Mouse (Mus musculus) adrenal gland, postnatal 25 days (tissue): ENCODE results near the gene Cebpa. TPM values are rescaled to one million over a fixed set of nuclear protein-coding genes. Genes with fewer than 3 reads are reported as not detected.

Source experiments
- DNase-seq: peaks from one replicate; pipeline ENCODE4 v3.0.0; 2021; ENCODE audit warnings: mixed read lengths
- total RNA-seq: library from RNA; stranded (reverse); gene quantifications from 2 replicates; pipeline ENCODE4 v1.2.3, GENCODE M21; 2021

The Cebpa gene
- total RNA-seq, 1 experiment from 2014 or later: 115 TPM

DNA sequence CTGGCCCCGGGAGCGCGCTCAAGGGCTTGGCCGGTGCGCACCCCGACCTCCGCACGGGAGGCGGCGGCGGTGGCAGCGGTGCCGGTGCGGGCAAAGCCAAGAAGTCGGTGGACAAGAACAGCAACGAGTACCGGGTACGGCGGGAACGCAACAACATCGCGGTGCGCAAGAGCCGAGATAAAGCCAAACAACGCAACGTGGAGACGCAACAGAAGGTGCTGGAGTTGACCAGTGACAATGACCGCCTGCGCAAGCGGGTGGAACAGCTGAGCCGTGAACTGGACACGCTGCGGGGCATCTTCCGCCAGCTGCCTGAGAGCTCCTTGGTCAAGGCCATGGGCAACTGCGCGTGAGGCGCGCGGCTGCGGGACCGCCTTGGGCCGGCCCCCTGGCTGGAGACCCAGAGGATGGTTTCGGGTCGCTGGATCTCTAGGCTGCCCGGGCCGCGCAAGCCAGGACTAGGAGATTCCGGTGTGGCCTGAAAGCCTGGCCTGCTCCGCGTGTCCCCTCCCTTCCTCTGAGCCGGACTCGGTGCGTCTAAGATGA, 1.1 kb downstream of the Cebpa start:
- DNase-seq: peak; percentile 36

DNA sequence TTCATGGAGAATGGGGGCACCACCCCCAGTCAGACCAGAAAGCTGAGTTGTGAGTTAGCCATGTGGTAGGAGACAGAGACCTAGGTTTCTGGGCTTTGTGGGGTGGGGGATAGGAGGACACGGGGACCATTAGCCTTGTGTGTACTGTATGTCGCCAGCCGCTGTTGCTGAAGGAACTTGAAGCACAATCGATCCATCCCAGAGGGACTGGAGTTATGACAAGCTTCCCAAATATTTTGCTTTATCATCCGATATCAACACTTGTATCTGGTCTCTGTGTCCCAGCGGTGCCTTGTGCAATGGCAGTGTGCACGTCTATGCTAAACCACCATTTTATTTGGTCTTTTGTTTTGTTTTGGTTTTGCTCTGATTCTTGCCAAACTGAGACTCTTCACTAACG, 2.1 kb downstream of the Cebpa start:
- no peak for DNase-seq

DNA sequence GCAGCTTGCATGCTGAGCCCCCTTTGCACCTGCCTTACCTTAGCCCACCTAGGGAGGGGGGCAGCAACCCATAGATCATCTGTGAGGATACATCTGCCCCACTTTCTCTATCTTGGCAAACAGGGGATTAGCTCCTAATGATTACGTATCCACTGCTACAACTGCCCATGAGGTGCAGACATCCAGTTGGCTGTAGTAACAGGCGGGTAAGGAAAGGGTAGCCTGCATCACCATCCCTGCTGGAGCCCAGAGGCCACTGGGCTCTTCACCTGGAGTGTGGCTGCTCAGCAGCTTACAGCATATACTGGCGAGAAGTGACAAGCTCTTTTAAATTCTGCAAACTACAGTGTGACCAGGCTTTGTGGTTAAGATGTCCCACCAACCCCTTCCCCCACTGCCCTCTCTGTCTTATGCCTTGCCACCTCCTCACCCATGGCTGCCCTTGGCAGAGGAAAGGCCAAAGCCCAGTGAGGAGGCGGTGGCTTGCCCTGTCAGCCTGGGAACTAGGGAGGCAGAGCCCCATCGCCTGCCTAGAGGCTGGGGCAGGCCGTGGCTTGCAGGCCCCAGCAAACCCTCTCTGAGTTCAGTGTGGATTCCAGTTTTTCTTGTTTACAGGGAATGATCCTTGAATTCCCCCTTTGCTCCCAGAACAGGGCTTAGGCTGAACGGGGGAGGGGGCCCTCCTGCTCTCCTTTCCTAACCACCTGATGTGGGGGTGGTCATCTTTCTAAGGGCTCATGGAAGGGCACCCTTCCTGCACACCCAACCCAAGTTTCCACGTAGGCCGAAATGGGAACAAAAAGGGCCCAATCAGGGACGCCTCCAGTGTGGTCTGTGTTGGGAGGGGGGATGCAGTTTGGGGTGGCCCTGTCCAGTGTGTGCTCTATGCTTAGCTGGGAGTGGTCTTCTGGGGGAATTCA, 3.6 kb downstream of the Cebpa start:
- DNase-seq: no peak

DNA sequence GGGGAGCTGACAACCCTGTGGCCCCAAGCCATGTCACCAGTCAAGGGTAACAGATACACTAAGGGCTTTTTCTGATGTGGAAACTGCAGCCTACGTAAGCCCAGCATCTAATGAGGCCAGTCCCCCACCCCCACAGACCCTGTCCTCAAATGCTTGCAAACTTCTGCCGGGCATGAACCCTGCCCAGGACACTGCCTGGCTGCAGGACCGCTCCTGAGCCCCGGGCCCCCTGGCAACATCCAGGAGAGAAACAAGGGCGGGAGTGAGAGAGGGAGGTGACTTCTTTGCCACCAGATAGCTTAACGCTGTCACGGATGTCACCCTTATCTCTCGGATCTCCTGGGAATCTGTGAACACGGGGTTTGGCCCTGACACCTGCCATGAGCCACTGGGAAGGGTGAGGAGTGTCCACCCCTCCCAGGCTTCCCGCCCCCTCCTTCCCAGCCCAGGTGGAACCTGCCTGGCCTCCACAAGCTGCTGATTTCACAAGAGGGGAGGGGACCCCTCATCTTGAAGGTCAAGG, 4.4 kb downstream of the Cebpa start:
- no peak for DNase-seq

DNA sequence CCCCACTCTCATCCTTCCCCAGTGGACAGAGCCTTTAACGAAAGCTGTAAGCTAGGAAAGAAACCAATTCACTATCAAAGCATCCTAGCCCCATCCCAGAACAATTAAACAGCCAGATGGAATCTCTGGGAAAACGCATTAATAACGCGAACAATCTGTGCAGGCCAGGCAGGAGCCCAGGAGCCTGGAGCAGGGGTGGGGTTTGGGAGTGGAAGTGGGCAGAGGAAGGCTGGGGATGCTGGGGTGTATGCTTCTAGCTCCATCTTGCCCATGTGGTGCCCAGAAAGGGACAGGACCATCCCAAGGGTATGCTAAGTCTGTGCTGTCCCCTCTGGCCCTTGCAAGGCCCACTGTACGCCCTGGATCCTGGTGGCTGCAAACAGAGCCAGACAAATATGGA, 5.1 kb downstream of the Cebpa start:
- no peak for DNase-seq

DNA sequence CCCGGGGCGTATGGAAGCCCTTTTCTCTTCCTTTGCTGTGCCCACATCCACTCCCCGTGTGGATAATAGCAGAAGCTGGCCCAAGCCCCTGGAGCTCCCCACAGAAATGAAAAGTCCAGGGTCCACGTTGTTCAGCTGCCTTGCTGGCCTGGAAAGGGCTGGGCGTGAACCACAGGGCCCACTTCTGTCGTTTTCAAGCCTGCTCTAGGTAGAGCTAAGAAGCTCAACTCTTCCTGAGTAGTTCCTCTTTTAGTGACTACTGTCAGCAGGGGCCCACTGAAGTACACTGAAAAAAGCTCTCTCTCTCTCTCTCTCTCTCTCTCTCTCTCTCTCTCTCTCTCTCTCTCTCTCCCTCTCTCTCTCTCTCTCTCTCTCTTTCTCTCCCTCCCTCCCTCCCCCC, 5.7 kb downstream of the Cebpa start:
- no peak for DNase-seq

DNA sequence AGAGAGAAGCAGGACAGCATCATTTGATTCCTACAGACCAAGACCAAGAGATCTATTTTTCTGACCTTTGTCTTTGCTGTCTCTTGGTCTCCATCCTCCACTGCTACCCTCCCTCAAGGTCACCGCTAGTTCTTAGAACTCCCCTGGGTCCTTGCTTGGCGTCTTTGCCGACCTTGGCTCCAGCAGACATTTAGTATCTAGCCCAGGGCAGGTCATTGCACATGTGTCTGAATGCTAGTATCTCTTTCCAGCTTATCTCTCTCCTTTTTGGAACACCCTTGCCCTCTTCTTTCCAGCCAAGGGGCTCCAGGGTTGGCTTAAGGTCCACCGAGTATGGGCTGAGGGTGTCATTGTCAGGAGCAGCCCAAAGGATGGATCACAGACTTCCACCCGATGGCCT, 6.9 kb downstream of the Cebpa start:
- no peak for DNase-seq

DNA sequence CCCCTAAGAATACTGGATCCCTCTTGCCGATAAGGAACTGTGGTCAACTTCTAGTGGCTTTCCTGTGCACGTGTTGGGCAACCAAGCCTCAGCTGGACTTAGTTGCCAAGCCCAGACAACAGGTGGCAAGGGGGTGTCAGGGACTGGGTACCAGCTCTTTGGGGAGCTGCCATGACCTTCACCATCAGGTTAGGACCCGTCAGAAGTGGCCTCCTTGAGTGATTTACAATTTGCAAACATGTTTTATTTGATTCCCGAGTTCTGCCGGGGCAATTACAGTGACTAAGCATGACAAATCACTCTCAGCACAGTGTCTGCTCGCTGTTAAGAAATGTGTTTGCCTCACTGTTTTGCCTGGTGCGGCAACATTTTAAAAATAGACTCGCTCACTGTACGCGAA, 7.9 kb downstream of the Cebpa start:
- DNase-seq: no peak

DNA sequence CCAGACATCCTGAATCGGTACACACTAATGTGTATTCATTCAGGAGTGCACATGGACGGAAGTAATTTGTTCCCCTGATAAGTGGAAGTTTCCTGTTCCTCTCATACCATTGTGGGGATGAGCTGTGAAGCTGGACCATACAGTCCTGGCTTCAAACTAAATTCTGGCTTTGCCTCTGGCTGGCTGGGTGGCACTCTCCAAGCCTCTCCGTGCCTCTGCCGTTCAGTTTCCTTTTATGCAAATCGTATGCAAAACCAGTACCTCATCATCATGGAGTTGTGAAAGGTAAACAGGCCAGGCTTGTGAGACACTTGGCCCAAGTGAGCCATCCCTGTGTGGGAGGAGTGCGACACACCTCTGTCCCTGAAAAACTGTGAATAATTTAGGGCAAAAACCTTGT, 8.6 kb downstream of the Cebpa start:
- DNase-seq: no peak

DNA sequence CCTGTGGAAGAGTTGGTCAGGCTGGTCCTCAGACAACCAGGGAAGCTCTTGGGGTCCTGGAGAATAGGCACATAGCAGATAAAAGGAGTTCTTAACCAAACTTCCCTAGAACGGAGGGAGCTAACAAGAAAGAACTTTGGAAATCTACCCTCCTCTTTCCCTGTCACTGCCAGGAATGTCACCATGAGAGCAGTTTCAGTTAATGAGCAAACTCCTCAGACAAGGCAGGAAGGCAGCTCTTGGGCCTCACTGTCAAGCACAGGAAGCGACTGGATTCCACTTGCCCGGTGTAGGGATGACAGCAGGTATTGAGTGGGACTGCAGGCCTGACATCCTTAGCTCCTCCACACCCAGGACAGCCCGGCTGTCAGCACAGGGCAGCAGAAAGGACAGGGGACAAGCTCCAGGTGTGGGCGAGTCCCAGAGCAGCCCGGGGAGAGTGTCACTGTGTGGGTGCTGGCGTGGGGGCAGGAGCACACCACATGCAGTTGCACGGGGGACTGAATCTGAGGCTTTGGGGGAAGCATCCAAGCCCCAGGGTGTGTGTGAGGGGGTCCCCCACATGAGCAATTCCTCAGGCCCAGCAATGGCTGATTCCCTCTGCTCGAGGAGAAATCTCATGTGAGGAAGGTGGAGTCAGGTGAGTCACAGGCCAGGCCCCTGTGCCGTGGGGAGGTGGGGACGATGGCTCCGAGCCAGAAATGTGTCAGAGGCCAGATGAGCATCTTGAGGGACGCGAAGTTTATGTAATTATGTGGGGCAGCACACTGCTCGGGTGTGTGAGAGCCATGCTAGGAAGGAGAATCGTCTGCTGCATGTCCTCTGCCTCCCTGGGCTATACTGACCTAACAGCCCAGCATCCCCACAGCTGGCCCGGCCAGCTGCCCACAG, 9.8 kb downstream of the Cebpa start:
- no peak for DNase-seq

DNA sequence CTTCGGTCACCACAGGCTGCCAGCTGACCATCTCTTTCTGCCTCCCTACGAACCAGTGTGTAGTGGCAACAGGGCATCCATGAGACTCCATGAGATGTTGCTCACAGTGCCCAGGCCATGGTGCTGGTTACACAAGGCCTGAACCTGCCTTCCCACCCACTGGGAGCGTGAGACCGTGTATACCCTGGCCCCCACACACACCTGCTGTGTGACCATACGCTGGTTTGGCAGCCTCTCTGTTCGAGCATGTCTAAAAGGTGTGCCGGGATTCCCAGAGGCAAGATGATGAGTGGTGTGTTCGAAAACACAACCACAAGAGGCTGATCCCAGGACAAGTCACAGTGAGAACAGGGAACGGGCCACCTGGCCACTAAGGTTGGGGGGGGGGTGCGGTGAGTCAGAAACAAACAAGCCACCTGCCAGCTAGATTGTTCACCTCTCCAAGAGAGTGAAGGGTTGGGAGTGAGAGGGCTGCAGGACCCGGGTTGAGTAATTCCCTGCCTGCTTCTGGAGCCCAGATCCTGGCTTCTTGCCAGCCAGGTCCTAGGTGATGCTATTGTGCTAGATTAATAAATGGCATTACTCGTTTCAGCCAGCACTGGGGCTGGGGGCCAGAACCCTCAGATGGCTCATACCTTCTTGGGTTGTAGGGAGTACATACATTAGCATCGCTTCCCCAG, 11.1 kb downstream of the Cebpa start:
- DNase-seq: peak; percentile 46

DNA sequence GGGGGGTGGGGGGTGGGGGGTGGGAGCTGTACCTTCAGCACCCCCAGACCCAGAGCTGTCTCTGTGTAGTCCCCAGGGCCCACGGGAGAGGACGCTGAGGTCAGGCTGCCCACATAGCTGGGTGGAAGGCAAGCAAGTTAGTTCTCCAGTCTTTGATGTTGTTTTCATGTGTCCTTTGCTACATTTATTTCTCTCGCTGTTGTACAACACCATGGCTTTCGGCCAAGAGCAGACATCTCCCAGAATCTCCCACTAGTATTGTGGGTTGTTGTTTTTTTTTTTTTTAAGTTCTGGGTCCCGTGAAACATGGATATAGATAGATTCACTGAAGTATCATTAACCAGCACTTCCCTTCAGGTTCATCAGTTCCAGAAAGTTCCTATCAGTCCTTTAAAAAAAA, 11.8 kb downstream of the Cebpa start:
- DNase-seq: peak; percentile 42

DNA sequence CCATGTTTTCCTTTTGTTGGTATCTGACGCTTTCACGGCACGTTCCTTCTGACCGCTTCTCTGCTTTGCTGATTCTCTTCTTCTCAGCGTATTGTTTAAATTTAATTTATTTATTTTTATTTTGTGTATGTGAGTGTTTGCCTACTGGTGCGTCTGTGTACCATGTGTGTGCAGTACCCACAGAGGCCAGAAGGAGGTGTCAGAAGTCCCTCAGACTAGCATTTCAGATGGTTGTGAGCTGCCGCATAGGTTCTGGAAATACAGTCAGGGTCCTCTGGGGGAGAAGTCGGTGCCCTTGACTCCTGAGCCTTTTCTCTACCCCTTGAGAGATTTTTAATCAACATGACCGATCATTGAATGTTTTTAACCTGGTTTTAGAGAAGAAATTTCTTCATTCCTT, 12.5 kb downstream of the Cebpa start:
- no peak for DNase-seq

DNA sequence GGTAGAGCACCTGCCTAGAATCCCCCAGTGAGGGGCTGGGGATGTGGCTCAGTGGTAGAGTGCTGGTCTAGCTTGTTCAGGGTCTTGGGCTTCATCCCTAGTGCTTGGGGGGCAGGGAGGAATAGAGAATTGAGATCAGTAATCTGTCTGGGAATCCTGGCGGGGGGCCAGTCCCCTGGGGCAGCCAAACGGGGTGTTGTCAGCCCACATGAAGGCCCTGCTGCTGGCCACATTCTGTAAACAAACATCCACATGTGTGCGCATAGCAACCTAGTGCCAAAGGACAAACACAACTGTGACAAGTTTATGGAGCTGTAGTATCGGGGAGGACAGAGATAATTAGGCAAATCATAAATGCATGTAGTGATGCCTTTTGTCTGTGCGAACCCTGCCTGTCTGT, 15.5 kb downstream of the Cebpa start:
- DNase-seq: no peak

DNA sequence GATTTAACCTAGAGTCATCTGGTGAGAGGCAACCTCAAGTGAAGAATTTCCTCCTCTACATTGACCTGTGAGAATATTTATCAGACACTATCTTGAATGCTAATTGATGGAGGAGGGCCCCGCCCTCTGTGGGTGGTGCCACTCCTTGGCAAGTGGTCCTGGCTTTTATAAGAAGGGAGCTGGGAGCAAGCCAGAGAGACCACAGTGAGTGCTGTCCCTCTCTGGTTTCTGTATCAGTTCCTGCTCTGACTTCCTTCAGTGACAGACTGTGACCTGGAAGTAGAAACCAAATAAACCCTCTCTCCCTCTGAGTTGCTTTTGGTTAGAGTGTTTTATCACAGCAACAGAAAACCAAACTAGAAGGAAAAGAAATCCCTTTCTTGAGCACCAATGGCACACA, 18.4 kb downstream of the Cebpa start:
- DNase-seq: no peak

DNA sequence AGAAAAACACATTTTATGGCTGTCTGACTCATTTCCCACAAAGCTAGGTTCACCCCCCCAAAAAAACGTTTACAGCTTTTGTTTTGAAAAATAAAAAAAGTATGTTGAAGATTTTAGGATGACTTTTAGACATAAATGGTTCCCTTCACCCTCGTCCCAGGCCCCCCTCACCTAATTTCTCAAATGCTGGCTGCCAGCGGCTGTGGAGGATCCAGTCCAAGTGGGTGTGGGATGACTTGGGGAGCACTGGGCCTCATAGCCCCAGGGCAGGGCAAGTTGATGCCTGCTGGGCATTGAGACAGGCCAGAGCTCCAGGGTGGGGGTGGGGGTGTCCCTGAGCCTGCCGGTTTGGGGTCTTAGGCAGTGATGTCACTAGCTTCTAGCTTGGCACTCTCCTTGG, 19.4 kb downstream of the Cebpa start:
- no peak for DNase-seq

DNA sequence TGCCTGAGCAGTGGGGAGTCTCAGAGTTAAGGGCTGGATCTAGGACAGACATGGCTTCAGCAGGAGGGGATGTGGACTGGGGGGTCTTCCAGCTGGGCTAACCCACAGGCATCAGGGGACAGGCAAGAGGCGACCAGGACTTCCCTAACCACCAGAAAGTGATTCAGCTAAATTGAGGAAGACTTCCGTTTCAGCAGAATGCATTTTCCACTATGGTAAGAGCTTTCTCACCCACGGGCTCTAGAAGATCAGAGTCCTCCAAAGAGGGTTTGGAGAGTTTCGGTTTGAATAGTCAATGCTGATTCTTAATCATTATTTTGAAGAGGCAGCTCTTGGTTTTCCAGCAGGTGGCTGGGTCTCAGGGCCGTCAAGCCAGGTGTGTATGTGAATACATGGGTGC, 20.8 kb downstream of the Cebpa start:
- DNase-seq: no peak

DNA sequence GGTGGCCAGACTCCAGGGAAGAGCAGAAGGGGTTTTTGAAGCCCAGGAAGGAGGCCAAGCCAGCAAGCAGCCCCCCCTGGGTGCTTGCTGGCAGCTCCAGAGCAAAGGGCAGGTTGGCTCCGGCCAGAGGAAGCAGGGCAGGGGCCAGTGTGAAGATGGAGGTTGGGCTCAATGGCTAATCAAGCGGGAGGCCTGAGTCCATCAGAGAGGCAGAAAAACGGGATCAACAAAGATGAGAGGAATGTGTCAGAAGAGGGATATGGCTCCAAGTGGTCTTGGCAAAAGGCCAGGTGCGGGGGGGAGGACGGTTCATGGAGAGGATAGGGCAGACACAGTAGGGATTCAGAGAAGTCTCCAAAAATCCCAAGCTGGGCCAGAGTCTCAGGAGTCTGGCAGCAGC, 22.4 kb downstream of the Cebpa start:
- no peak for DNase-seq

DNA sequence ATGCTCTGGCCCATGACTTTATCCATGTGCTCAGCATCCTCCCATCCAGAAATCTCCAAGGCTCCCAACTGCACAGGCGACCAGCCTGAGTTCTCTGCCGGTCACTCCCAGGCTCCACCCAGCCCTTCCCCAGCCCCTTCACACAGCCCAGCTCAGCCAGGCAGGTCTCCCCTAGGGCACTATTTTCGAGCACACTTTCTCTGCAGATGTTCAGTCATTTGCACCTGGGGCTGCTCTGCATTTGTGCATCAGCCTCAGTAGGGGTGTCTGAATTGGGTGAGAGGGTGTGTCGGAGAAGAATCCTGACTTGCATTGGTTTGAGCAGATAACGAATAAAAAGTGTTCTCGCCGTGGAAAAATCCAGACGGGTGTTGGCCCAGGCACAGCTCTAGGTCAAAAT, 23.4 kb downstream of the Cebpa start:
- no peak for DNase-seq

DNA sequence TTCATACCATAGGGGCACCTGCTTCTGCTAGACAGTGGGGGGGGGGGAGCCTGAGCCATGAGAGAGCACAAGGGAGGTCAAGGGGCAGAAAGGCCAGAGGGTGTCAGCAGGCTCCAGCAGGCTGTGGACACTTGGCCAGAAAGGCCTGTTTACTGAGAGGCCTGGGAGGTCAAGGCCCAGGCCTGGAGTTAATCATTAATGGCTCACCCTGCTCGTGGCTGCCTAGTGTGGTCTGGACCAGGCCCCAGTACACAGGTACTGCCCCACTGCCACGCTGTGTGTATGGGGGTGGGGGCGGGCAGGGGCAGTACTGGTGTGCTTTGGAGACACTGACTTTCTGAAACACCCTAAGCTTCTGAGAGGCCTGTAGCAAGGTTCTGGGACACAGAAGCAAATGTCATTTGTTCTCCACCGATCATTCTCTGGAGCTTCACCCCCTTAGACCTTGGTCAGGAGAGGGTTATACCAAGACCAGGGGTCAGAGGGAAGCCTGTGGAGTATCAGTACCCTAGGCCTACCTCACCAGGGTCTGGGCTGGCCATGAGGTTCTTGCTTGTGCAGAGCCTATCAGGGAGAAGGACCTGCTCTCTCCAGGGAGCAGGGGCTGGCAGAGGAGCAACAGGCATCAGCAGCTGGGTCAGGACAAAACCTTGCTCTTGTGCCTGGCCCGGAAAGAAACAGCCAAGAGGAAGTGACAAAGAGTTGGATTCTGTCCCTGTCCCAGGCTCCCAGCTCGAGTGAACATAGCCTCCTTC, 24.9 kb downstream of the Cebpa start:
- DNase-seq: no peak

DNA sequence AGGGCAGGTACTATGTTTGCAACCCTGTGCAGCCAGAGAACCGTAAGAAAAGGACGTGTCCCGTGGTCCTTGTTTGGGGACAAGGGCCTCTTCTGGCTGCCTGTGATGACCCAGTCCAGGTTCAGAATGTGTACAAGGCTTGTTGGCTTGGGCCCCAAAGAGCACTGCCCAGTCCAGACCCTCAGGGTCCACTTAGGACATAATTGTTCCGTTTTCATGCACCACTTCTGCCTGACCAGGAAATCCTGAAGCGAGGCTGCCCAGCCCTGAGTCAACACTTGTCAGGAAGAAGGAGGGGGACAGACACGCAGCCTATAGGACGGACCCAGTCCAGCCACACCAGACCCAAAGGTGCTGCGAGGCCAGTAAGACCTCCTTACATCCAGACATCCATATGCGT, 26.0 kb downstream of the Cebpa start:
- DNase-seq: no peak

DNA sequence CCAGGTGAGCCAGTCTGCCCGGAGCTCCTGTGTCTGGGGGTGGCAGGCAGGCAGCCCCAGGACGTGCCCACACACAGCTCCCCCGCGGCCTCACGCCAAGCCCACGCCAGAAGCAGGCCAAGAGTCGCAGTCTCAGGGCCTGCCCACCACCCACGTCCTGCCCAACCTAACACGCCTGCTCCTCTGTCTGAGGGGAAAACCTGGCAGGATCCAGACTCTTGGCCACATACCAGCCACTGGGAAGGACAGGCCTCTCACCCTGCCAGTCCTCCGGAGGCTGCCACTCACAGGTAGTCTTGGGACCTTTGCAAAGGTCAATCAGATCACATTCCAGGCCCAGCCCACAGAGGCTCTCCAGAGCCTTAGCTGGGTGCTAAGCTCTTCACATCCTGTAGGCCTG, 27.2 kb downstream of the Cebpa start:
- no peak for DNase-seq
